Mouse (Mus musculus): ENCODE measurements at regions not wholly inside any gene's neighbourhood (a gene's known extent, or its start where the extent isn't known, plus 50 kb on each side); places are given as distances from the start of the nearest gene placed in this dataset.

GRCm38 (mm10) chr10:84142741-84143454 is 297.5 kb downstream of the Nuak1 start:
- TF ChIP-seq CTCF (IDR thresholded peaks at IDR 0.05; ENCODE audit: borderline replicate concordance, control insufficient read depth, extremely low read depth, insufficient read depth, low read length, poor library complexity) = no peak
- TF ChIP-seq POLR2A (IDR thresholded peaks at IDR 0.05; ENCODE audit: control insufficient read depth, extremely low read depth, insufficient read depth, low read length, poor library complexity) = no peak

Data from thymus, adult 2 months (tissue).